Mouse (Mus musculus): Measurements from ENCODE around the gene Fam45a.

Gene Fam45a

DNA sequence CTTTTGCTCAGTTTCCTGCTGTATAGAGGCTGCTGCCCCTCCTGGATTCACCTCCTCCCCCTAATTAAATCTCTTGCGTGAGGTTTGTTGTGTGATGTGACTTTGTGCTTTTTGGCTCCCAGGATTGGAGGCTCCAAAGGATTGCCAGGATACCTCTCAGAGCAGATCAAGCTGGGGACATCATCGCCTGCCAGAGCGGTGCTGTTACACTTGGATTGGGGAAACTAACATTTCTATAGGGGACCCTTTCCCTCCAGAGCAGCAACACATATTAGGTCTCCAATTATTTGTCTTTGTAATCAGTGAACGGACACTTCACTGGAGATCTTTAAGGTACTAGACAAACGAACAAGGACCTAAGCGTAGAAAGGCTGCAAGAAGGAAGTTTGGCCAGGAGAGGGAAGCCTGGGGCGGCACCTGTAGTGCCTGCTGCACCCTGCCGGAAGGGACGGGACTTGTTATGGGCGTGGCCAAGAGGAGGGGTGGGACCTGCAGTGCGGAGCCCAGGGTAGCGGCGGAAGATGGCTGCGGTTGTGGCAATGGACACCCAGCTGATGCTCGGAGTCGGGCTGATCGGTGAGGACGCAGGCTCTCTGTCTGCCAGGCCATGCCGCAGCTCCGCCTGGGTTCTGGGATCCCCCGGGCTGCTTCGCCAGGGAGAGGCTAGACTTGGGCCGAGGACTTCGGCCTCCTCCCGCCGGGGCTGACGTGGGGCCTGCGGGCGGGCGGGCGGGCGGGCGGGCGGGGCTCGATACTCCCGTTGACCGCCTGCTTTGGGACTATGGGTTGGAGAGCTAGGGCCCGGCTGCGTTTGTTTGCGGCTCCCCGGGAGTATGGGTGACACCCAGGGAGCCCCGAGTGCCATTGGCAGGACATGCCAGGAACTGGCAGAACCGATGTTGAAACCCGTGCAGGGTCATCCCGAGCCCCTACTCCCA, at the start of gene Fam45a:
TSS of gene Fam45a (plus strand) at position 488 of the 938 bp plus-strand sequence.
- in situ Hi-C loops (cut with MboI): no loop called here

DNA sequence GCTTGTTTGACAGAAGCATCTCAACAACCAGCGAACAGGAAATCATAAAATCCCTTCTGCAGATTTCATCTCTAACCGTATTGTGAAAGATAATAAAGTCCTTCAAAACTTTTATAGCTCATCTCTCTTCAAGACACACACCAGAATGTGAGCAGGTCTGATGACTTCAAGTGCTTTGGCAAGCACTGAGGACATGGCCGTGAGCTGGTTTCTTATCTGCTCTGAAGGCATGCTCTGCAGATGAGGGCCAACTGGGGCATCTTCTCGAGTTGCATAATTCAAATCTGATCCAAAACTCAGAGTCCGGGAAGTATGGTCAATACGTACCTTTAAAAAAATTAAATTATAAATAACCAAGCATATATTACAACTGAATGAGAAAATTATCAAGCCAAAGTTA, 38.0 kb upstream of the Fam45a start:
- in situ Hi-C loops (cut with MboI): no loop called here

DNA sequence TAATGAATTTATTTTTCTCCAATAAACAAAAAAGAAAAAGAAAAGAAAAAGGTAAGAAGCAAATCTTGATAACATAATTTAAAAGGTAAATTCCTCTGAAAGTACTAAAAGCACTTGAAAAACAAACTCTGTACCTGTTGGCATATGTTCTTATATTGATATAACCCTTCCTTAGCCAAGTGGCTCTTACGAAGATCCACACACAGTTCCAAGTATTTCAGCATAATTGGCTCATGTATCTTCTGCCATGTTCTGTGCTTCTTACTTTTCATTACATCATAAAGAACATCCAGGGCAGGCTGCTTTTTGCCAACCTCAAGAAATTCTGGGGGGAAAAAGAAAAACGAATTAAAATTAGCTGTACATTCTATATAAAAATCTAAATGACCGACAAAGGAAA, 29.4 kb upstream of the Fam45a start:
- in situ Hi-C loops (cut with MboI): no loop called here

DNA sequence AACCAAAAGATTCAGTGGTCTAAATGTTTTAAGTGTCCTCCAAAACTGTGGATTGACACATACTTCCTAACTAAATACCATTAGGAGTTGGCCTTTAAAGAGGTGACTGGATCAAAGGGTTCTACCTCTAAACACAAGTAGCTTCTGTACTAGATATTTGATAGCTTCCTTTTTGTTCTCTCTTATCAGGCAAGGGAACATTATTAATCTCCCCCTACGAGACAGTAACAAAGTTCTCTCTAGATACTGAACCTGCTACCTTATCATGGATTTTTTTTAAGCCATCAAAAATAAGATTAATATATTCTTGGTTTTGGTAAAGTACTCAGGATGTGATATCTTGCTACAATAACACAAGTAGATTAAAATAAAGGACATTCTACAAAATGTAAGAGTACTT, 26.7 kb upstream of the Fam45a start:
- in situ Hi-C loops (cut with MboI): no loop called here

DNA sequence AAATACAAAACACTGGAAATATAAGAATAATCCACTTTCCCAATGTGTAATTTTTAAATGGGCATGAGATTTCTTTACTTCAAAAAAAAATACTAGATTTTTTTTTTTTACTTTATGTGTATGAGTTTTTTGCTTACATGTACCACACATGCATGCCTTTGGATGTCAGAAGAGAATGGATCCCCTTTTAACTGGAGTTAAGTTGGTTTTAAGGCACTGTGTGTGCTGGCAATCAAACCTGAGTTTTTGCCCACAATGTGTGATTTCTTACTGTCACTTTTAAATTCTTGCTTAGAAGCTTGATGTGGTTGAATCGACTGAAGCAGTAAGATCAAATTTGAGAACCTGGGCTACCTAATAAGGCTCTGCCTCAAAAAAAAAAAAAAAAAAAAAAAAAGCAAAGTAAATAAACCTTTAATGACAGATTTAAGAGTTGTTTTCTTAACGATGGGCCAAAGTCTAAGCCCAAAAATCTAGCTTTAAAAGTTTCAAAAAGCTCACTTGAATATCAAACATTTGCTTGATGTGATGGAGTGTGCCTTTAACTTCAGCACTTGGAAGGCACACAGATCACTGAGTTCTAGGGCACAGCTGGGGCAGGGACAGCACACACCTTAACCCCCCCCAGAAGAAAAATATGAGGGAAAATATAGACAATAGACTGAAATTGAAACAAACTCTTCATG, 23.8 kb upstream of the Fam45a start:
- in situ Hi-C loops (cut with MboI): no loop called here

DNA sequence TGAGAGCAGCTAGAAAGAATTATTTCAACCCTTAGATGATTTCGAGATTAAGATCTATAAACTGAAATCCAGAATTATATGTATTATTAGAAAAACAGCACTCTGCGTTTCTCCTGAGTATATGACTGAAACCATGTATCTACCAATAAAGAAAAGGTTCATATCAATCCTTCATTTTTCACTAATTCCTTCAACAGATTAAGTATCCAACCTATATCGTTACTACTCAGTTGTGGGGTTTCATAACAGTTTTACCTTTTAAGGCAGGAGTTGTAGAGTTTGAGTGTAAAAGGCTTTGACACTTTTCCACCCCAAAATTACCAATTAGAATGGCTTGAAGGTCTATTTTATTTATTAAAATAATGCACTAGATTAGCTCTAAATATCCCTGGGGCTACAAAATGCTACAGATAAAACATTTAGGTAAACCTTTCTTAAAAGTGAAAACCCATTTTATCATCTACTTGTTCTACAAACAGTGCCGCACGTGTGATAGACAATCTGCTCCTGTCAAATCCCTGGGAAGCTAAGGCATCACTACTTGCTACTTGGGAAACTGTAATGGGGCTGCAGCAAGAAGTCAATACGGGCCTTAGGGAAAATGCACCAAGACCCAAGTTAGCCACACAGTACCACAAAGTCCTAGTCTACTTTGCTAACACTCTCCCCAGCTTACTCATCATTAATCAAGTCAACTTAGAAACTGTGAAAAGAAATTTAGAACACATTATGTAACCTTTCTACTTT, 23.0 kb upstream of the Fam45a start:
- in situ Hi-C loops (cut with MboI): no loop called here

DNA sequence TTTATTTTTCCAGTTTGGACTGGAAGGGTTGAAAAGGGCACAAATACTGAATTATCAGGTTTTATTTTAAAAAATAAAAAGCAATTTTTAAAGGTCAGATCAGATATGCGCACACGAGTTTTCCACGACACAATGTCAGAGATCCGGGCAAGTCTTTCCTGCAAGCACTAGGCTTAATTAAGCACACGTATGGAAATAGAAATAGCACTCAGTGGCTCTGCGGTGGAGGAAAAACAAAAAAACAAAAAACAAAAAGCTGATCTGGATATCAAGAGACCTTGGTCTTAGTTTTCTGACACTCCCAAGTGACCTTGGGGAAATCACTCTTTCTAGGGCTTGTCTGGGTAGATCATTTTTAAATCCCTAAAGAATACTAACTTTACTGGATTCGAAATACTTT, 21.9 kb upstream of the Fam45a start:
- in situ Hi-C loops (cut with MboI): no loop called here

DNA sequence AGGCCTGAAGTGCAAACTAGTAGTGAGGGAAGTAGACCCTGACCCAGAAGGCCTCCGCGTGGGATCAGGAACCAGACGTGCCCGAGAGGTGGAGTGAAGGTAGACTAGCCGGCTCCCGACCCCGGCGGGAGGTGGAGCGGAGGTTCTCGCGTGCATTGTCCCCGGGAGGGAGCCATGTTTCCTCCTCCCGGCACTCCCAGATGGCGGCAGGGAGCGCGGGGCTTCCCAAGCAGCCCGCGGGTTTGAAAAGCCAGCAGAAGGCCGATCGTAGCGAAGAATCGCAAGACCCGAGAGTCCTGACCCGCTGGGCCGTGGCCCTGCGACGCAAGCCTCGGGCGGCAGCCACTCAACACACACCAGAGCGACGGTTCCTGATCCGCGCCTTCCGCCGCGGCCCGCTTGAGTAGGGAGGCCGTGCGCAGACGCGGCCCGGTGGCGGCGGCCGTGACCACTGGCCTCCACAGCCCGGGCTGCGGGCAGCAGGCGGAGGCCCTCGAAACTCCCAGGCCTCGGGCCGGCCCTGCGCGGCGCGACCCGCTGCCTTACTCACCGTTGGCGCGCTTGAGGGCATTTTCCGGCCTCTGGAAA, 21.4 kb upstream of the Fam45a start:
- in situ Hi-C loops (cut with MboI): no loop called here

DNA sequence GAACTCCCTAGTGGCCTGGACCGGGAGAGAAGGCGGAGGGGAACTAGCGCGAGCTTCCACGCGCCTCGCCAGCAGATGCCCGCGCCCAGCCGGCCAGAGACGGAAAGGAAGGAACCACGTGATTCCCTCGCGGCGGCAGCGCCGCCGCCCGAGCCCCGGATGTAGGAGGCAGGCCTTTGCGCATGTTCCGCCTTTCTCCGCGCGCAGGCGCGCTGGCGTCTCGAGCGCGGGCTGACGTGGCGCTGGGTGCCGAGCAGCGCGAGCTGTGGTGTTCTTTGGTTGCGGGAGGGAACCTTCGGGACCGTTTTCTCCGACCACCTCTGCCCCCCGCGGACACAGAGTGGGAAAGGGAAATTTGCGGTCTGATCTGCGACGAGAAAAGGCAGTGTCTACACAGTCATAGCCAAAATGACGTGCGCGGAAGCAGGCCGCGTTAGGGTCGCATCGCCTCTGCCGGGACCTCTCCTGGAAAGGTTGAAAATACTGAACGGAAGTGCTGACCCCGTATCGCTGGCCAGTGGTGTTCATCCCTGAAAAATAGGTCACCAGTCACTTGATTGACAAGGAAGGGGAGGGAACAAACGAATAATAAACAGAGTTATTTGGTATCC, 20.7 kb upstream of the Fam45a start, which contains the start of gene Eif3a:
TSS of gene Eif3a (minus strand) at position 108 of the 611 bp plus-strand sequence.
- in situ Hi-C loops (cut with MboI): no loop called here

DNA sequence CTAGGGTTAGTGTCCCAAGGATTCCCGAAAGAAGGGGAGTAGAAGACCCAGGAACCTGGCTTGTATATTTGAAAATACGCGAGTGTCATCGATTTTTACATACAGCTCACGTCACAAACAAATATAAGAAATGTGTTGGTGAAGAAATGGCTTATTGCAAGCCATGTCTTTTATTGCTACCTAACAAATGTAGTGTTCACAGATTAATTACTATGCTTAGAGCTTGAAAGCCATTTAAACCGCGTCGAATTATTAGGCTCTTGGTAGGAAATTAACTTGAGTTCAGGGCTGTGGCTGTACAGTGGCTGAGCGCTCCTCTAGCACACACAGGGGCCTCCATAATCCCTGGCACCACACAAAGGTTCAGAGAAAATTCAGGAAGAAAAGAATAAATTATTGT, 20.2 kb upstream of the Fam45a start:
- in situ Hi-C loops (cut with MboI): no loop called here

DNA sequence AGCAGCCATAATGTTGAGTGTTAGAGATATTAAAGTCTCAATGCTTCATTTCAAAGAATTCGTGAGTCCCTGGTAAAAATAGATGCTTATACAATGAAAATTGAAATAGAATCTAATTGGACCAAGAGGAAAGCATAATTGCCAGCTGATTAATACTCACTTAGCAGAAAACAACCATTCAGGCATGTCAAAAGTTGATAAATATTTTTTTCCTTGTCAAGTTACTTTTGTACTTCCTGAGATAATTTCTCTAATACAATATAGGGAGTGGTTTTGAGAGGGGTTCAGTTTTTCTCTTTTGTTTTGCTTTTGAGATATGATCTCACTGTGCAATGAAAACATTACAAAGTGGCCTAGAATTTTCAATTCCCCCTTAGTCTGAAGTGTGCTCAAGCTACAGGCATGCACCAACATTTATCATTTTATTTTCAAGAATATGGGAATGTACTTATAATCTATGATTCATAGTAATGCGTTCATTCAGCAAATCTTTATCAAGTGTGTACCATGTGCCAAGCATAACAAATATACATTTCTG, 18.1 kb upstream of the Fam45a start:
- in situ Hi-C loops (cut with MboI): no loop called here

DNA sequence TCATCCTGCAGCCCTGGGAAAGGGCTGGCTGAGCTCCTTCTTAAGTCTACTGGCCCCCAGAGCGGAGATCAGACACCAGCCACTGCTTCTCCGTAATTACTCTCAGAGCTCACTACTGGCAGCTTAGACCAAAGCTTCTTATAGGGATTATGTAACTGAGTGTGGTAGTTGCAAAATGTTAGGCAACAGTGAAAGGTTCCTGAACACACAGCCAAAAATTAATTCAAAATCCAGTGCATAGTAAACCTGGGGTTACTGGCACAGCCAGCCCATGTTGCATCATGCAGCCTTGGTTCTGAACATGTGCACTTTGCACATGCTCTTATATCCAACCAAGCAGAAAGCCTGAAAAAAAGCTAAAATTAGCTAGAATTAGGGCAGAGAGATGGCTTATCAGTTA, 16.1 kb upstream of the Fam45a start:
- in situ Hi-C loops (cut with MboI): no loop called here

DNA sequence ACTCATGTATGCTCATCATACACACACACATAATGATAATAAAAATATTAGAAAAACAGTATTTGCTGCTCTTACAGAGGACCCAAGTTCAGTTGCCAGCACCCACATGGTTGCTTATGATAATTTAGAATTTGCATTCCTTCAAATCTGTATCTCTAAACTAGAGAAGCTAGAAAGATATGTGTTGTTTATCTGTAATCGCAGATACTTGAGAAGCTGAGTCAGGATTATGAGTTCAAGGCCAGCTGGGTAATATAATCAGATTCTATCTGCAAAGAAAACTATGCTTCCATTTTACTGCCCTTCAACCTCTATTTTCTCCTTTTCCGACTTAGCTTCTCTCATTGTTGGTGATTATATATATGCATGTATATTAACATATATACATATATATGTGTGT, 14.0 kb upstream of the Fam45a start:
- in situ Hi-C loops (cut with MboI): no loop called here

DNA sequence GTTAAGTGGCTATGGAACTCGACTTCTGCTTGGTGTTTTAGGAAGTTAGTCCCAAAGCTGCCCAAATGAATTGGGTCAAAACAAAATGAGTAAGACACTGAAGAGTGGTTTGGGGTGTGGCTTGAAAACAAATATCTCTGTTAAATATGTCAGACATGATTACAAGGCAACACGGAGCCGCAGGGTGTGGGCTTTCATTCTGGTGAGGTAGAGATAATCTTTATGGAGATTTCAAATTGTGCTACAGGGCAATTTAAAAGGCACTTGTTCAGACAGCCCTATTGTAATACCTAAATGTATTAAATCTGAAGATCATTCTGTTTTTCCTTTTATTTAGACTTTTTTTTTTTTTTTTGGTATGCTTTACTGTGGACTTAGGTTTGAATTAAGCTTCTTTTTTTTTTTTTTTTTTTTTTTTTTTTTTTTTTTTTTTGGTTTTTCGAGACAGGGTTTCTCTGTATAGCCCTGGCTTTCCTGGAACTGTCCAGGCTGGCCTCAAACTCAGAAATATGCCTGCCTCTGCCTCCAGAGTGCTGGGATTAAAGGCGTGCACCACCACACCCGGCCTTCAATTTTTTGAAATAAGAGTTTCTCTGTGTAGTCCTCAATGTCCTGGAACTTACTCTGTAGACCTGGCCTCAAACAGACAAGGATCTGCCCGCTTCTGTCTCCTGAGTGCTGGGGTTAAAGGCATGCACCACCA, 11.4 kb upstream of the Fam45a start:
- in situ Hi-C loops (cut with MboI): no loop called here

DNA sequence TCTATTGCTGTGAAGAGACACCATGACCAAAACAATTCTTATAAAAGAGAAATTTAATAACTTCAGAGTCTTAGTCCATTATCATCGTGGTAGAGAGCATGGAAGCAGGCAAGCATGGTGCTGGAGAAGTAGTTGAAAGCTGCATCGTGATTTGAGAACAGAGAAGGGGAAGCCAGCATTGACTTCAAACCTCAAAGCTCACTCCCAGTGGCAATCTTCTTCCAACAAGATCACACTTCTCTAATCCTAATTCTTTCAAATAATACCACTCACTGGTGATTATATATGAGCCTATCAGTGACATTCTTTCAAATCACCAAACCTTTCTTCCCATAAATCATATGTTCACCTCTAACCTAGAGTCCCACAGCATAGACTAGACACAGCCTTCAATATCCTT, 6.5 kb upstream of the Fam45a start:
- in situ Hi-C loops (cut with MboI): no loop called here

DNA sequence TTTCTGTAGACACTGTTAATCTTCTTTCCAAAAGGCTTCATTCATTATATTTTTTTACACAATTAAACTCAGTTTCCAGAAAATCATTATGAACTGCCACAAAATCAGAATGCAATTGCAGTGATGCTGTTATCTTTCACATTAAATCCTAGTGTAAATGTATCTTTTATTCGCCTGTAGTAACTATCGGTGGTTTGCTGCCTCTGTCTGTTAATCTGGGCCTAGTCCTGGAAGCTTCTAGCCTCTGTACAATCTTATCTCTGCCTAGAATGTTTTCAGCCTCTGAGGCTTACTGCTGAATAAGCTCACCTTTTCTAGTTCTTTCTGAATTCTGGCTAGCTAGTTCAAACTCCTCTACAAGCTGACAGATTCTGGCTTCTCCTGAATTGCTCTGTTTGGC, 1.5 kb upstream of the Fam45a start:
- in situ Hi-C loops (cut with MboI): no loop called here

DNA sequence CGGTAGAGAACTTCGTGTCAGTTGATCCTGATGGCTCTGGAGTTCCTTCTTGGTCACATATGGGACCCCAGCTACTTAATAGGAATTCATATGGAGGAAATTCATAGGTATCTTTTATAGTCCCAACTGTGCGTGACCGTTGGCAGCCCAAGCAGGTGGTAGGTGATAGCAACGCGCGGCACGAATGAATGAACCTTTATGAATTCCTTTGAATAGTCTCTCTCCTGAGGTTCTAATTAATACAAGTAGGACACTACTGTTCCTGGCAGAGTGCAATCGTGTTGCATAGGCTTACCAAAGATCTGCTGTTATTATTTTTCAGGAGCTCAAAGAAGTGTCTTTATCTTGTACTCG, 628 bp downstream of the Fam45a start:
- in situ Hi-C loops (cut with MboI): no loop called here

DNA sequence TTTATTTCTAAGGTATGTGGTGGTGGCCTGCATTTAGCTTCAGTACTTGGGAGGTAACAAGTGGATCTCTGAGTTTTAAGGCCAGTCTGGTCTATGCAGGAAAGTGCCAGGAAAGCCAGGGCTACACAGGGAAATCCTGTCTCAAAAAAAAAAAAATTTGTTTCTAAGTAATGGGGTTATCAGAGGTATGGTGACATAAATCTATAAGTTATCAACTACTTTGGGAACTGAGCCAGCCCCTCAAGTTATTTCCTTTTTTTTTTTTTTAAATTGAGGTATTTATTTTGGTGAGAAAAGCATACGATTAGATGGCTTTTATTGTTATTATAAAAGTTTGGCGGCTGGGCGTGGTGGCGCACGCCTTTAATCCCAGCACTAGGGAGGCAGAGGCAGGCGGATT, 1.7 kb downstream of the Fam45a start:
- in situ Hi-C loops (cut with MboI): no loop called here

DNA sequence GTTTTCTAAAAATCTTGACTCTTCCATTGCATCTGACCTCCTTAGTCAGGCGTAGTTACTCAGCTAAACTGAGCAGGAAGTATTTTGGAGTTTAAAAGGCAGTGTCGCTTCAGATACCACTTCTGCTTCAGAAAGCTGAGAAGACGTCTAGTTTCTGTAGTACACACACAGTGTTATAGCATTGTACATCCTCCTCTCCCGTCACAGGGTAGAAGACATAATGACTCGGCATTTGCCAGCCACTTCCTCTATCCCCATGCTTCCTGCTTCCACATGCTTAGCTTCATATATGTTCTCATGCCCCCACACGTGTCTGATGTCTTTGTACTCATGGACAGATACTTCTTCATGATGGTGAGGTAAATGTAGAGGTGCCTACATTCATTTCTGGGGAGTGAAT, 7.3 kb downstream of the Fam45a start:
- in situ Hi-C loops (cut with MboI): no loop called here

DNA sequence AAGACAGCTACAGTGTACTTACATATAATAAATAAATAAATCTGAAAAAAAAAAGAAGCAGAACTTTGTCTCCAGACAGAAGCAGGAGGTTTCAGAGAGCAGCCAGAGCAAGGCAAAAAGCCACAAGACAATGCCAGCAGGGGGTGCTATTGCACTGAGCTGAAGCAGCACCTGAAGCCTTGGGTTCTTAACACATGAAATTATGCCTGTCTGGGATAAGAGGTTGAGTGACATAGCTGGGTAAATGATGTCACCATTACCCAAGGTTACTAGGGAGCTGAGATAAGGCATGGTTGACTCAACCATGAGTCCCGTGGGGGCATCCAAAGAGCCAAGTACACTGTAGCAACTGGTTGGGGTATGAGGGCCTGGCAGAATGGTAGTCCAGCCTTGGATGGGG, 26.4 kb downstream of the Fam45a start:
- in situ Hi-C loops (cut with MboI): no loop called here

DNA sequence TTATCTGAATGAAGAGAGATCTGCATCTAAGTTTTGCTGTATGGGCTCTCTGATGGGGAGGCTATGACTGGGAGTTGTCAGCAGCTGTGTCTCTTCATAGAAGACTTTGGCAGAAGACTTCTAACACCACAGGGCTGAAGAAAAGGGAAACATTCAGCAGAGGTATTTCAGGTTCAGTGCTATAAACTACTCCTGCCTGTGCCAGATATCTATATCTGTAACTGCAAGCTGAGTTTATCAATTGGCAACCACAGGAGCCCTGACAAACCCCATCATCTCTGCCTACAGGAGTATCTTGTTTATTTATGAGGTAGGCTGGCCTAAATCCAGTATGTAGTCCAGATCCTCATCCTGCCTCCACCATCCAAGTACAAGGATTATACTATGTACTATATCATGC, 31.9 kb downstream of the Fam45a start:
- in situ Hi-C loops (cut with MboI): no loop called here
